Mouse (Mus musculus) spleen, adult 2 months (tissue): Measurements from ENCODE around the gene Mapk8ip1.

Source experiments
- CTCF ChIP-seq: fragments of 200-500 bp; IDR thresholded peaks from 2 replicates; pipeline ENCODE4 v1.5.1; 2011; ENCODE audit warnings: mild to moderate bottlenecking, inconsistent platforms; ENCODE audit not compliant: insufficient read depth, insufficient read length, insufficient replicate concordance; ENCODE audit errors: extremely low read depth
- POLR2A ChIP-seq: fragments of 200-500 bp; IDR thresholded peaks from 2 replicates; pipeline ENCODE4 v1.6.1; 2011; ENCODE audit warnings: low read depth, low read length, inconsistent platforms

DNA sequence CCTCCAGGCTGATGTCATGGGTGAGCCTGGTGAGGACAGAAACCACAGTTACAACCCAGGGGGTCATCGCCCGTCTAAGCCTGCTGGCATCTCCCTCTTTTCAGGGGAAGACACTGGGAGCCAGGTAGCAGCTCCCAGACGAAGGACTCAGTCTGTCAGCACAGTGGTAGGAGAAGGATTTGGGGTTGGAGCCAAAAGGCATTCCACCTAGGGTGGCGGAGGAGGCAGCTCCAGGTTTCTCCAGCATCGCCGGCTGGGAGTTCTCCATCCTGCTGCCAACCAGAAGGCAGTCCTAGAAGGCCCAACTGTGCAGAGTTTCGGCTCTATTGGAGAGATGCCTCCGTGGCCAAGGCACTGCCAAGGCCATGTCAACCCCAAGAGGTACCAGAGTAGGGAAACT, 9.9 kb downstream of the Mapk8ip1 start:
- TF ChIP-seq POLR2A (no peak), CTCF (no peak)
